Mouse (Mus musculus) CD4-positive, CD25-positive, alpha-beta regulatory T cell (primary cell): ENCODE data around the gene Olfr156. TPM values are rescaled to one million over a fixed set of nuclear protein-coding genes. Genes with fewer than 3 reads are reported as not detected.

Source experiments
- polyA plus RNA-seq: library from polyadenylated mRNA; unstranded; fragments of 100-300 nt; shearing (Covaris generic); gene quantifications from one replicate; pipeline ENCODE4 v1.2.1, GENCODE M21; 2017

The Olfr156 gene
- not detected for polyA plus RNA-seq

GRCm38 (mm10) chr4:43823845-43824337, at the start of gene Olfr156:
Gene Olfr156 (minus strand): TSS chr4:43823895.

DNA sequence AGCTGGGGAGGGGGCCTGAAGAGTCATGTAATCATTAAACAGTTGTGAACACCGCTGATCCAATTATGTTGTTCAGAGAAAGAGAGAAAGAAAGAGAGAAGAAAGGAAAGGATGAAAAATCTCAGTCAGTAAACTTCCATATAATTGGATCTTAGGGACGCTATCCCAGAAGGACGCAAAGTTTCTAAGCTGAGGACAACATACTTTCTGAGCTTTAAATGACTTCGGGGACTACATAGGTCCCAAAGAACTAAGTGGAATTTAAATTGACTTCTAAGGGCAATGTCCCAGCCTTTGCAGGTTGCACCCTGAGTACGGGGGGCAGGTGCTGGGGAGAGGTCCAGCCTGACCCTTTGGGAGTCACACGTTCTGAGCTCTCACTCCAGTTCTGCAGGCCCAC, 27.6 kb upstream of the Olfr156 start, which contains the start of gene Olfr155:
Olfr155 (plus strand) TSS at position 301 of the 400 bp plus-strand sequence.

GRCm38 (mm10) chr4:43840101-43840500, 16.4 kb upstream of the Olfr156 start, which contains the start of gene Olfr157:
Gene Olfr157 (minus strand): TSS chr4:43840201.

GRCm38 (mm10) chr4:43770909-43771308, 52.8 kb downstream of the Olfr156 start, which contains the start of gene Olfr159:
Gene Olfr159 (minus strand): TSS chr4:43771009.

Other genes with a start within 250 kb of the Olfr156 start
- gene Rgp1, start 245.2 kb downstream of the Olfr156 start, polyA plus RNA-seq, result 18.0 TPM
- 51.7 TPM for gene Gba2, start 245.0 kb downstream of the Olfr156 start, polyA plus RNA-seq
- gene Msmp, start 239.4 kb downstream of the Olfr156 start, polyA plus RNA-seq, result 4.2 TPM
- gene Npr2, start 192.0 kb downstream of the Olfr156 start, polyA plus RNA-seq, result not detected
- gene Spag8, start 170.3 kb downstream of the Olfr156 start, polyA plus RNA-seq, result 0.39 TPM
- 73.0 TPM for gene Hint2, start 167.4 kb downstream of the Olfr156 start, polyA plus RNA-seq
- gene Tmem8b, start 154.9 kb downstream of the Olfr156 start, polyA plus RNA-seq, result 2.1 TPM
- 1.2 TPM for gene Fam221b, start 154.8 kb downstream of the Olfr156 start, polyA plus RNA-seq
- not detected for gene Olfr70, start 123.1 kb downstream of the Olfr156 start, polyA plus RNA-seq
- gene Olfr71, start 113.6 kb downstream of the Olfr156 start, polyA plus RNA-seq, result not detected
- gene Hrct1, start 96.7 kb downstream of the Olfr156 start, polyA plus RNA-seq, result not detected
- 0.11 TPM for gene Spaar, start 93.9 kb downstream of the Olfr156 start, polyA plus RNA-seq
- not detected for gene Olfr159, start 52.9 kb downstream of the Olfr156 start, polyA plus RNA-seq
- 0.10 TPM for gene Olfr157, start 16.3 kb upstream of the Olfr156 start, polyA plus RNA-seq
- gene Olfr155, start 27.7 kb upstream of the Olfr156 start, polyA plus RNA-seq, result not detected
- gene Reck, start 51.6 kb upstream of the Olfr156 start, polyA plus RNA-seq, result 6.3 TPM
- gene Glipr2, start 133.5 kb upstream of the Olfr156 start, polyA plus RNA-seq, result 219 TPM
- not detected for gene Ccin, start 159.6 kb upstream of the Olfr156 start, polyA plus RNA-seq
- gene Clta, start 180.6 kb upstream of the Olfr156 start, polyA plus RNA-seq, result 155 TPM